Mouse (Mus musculus): Measurements from ENCODE around the gene Dennd6b.

GRCm38 (mm10) chr15:89138046-89138405, 58.3 kb downstream of the Dennd6b start:
- no peak for TF ChIP-seq CTCF (IDR thresholded peaks at IDR 0.05; ENCODE audit: extremely low read depth, insufficient read length, insufficient replicate concordance, low read depth, low read length)
- TF ChIP-seq POLR2A (IDR thresholded peaks at IDR 0.05; ENCODE audit: low read depth, low read length), result no peak

All from small intestine, adult 2 months (tissue).